ENCODE assay signal across 9 mouse cellular contexts in the genomic region with DNA sequence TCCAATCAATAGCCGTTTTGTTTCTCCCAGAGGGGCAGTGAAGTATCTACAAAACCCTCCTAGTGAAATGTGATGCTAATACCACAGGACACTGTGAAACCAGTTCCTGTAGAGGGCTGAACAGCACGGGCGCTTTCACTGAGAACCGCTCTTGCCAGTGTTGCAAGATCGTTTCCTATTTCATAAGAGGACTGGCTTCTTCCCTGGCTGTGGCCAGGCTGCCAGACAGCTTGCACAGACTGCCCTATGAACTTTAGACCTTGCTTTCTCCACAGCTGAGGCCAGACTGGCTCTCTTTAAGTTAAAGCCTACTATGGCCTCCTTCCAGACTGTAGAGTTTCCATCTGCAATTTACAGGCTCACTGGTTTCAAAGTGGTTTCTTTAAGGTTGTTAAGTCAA.
A peak's percentile ranks its signal among the peaks of the same experiment; 100 is the strongest.
DNase-seq lines count a peak whose midpoint lies in the region; ATAC-seq lines count a peak whose summit lies in the region.
"Had no signal": no experiment of that assay in that cellular context is flagged by ENCODE, and none has a peak within 500 bp of the region (broad histone marks: within the 10 kb centered on the region; RNA-seq: fewer than 3 reads in every experiment).

No protein-coding gene starts in this region.

- H3K4me3 ChIP-seq in heart, embryonic 12.5 days: no peak overlapping the region
- no peak overlapping the region for H3K4me3 ChIP-seq in forebrain, embryonic 16.5 days (replicated peaks; ENCODE audit: low read length)

- no peaks in the 10 kb centered on the region for H3K36me3 ChIP-seq in heart, embryonic 12.5 days
- no peaks in the 10 kb centered on the region for H3K36me3 ChIP-seq in forebrain, embryonic 16.5 days (ENCODE audit: control insufficient read depth, insufficient read depth)

- no peaks in the 10 kb centered on the region for H3K27me3 ChIP-seq in heart, embryonic 12.5 days (replicated peaks)
- no peaks in the 10 kb centered on the region for H3K27me3 ChIP-seq in forebrain, embryonic 16.5 days (replicated peaks; ENCODE audit: control insufficient read depth, insufficient read depth, low read length)

- peak; percentile 8 to 15 for DNase-seq in heart, postnatal 10 days
- DNase-seq in adrenal gland, postnatal 14 days: peak; percentile 62
- DNase-seq in kidney, postnatal 10 days: peak; percentile 23
- DNase-seq in lung, postnatal 14 days: peak; percentile 37
- DNase-seq in left cerebral cortex, postnatal 10 days (ENCODE audit: extremely low spot score in 1 of 2, low spot score in 2 of 2): no peak
- no peak for DNase-seq in left cerebral cortex, adult 8-10 months (ENCODE audit: low spot score in 2 of 2)

- H3K4me1 ChIP-seq in heart, embryonic 12.5 days (replicated peaks): no peaks in the 10 kb centered on the region
- no peaks in the 10 kb centered on the region for H3K4me1 ChIP-seq in forebrain, embryonic 16.5 days (replicated peaks; ENCODE audit: control insufficient read depth, insufficient read depth, low read length)

- ATAC-seq in heart, embryonic 12.5 days (ENCODE audit: insufficient number of reproducible peaks, low FRiP score): no peak
- no peak for ATAC-seq in forebrain, embryonic 16.5 days
- ATAC-seq: inflammation-experienced regulatory T-cells, adult 6 months had no signal

- no peak overlapping the region for H3K4me2 ChIP-seq in heart, embryonic 12.5 days
- no peak overlapping the region for H3K4me2 ChIP-seq in forebrain, embryonic 16.5 days (ENCODE audit: low read length)

- H3K9ac ChIP-seq in heart, embryonic 12.5 days: no peak overlapping the region
- no peak overlapping the region for H3K9ac ChIP-seq in forebrain, embryonic 16.5 days (replicated peaks; ENCODE audit: low read depth, low read length)

- intact Hi-C loops in heart, postnatal 10 days (cut with DNase I): no loop called here
- intact Hi-C loops in left cerebral cortex, postnatal 10 days (cut with DNase I): no loop called here

- no peak overlapping the region for H3K27ac ChIP-seq in heart, embryonic 12.5 days (ENCODE audit: poor library complexity, severe bottlenecking)
- no peak overlapping the region for H3K27ac ChIP-seq in forebrain, embryonic 16.5 days (ENCODE audit: low read length)

- 82% methylated on average over 5 of the region's 5 CpGs for WGBS in heart, embryonic 12.5 days
- WGBS in forebrain, embryonic 16.5 days: 75% methylated on average over 5 of the region's 5 CpGs

- H3K9me3 ChIP-seq in heart, embryonic 12.5 days (replicated peaks): no peaks in the 10 kb centered on the region
- H3K9me3 ChIP-seq in forebrain, embryonic 16.5 days (ENCODE audit: control insufficient read depth, low read length): no peaks in the 10 kb centered on the region

Comparison
In these comparisons a context has a peak if more than half of its experiments do, and no peak if none do; other contexts are left out.
1. DNase-seq: peak in heart, postnatal 10 days (2 of 2), adrenal gland, postnatal 14 days (single experiment), kidney, postnatal 10 days (single experiment) and lung, postnatal 14 days (single experiment); none in left cerebral cortex, postnatal 10 days (0 of 2) and left cerebral cortex, adult 8-10 months (0 of 2).